Mouse (Mus musculus): Measurements from ENCODE around the gene Vps16. TPM values are rescaled to one million over a fixed set of nuclear protein-coding genes. Genes with fewer than 3 reads are reported as not detected.

The Vps16 gene
- polyA plus RNA-seq, 1 experiment from 2014 or later: 106 TPM

DNA sequence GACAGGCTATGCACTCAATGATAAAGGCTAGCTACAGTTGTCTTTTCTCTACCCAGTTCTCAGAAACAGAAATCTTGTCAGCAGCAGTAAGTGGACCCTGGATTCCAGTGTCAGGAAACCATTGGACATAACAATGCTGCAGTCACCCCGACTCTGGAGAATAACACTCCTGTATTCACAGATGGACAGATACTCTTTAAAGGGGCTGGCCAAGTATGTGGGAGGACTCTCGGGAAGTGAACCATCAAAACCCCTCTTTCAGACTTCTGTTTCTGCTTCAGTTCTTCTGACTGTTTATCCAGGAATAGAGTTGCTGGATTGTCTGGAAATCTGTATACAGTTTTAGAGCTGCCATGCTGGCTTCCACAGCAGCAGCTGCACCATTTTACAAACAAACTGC is 5.7 kb downstream of the Vps16 start:
- H3K4me1 ChIP-seq: peaks cover 6% of the 10 kb centered on the region
- WGBS: 66% methylated on average over 2 of the region's 2 CpGs
- H3K36me3 ChIP-seq: peaks cover 3% of the 10 kb centered on the region; the same call in 1 of the 2 replicates
- no peak overlapping the region for H3K27ac ChIP-seq
- no peak overlapping the region for H3K4me2 ChIP-seq
- H3K9ac ChIP-seq: no peak overlapping the region
- no peak overlapping the region for H3K4me3 ChIP-seq
- ATAC-seq (ENCODE audit: insufficient number of reproducible peaks, low FRiP score, low TSS enrichment, low read depth): no peak
- no peaks in the 10 kb centered on the region for H3K9me3 ChIP-seq
- H3K27me3 ChIP-seq: no peaks in the 10 kb centered on the region

DNA sequence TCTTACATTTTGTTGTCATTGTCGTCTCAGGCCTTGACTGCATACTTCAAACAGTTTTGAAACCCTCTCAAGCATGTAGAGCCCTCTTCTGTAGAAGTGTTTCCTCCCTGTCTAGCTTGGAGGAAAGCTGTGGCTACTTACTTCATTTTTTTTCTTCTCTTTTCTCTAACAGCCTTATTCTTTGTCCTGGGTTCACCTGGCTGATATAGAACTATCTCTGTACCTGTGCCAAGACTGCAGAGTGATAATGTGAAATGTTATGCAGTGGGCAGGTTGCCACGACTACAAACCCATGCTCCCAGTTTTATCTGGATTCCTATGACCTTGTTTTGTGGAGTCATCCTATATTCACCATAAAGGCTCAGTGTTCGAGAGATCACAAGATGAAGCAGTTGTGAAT is 6.3 kb downstream of the Vps16 start:
- no peak for ATAC-seq (ENCODE audit: insufficient number of reproducible peaks, low FRiP score, low TSS enrichment, low read depth)
- H3K9me3 ChIP-seq: no peaks in the 10 kb centered on the region
- H3K36me3 ChIP-seq: peaks cover 3% of the 10 kb centered on the region; the same call in 1 of the 2 replicates
- no peaks in the 10 kb centered on the region for H3K27me3 ChIP-seq
- WGBS: 79% methylated on average over 3 of the region's 3 CpGs
- no peak overlapping the region for H3K4me2 ChIP-seq
- H3K9ac ChIP-seq: no peak overlapping the region
- no peak overlapping the region for H3K4me3 ChIP-seq
- H3K27ac ChIP-seq: no peak overlapping the region
- H3K4me1 ChIP-seq: no peaks in the 10 kb centered on the region; the same call in 1 of the 2 replicates

DNA sequence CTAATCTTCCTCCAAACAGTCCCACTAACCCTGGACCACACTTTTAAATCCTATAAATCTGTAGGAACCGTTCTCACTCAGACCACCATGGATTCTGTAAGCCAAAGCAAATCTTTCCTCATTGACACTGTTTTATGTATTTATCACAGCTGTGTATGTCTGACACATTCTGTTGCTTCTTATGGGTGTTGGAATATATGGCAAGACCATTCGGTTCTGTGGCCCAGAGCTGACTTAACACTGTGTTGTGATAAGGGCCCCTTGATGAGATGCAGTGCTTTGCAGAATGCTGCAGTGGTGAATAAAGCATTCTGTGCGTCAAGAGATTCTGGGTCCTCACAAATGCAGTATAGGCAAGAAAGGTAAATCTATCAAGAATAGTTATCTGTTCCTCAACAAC is 8.0 kb downstream of the Vps16 start:
- no peak for ATAC-seq (ENCODE audit: insufficient number of reproducible peaks, low FRiP score, low TSS enrichment, low read depth)
- Histone ChIP-seq H3K9me3 (no peaks in the 10 kb centered on the region), H3K36me3 (peaks cover 7% of the 10 kb centered on the region; the same call in 1 of the 2 replicates), H3K27ac (no peak overlapping the region), H3K4me3 (no peak overlapping the region), H3K4me1 (no peaks in the 10 kb centered on the region; the same call in 1 of the 2 replicates), H3K9ac (no peak overlapping the region), H3K4me2 (no peak overlapping the region), H3K27me3 (no peaks in the 10 kb centered on the region)
- WGBS: 86% methylated on average over 3 of the region's 3 CpGs

DNA sequence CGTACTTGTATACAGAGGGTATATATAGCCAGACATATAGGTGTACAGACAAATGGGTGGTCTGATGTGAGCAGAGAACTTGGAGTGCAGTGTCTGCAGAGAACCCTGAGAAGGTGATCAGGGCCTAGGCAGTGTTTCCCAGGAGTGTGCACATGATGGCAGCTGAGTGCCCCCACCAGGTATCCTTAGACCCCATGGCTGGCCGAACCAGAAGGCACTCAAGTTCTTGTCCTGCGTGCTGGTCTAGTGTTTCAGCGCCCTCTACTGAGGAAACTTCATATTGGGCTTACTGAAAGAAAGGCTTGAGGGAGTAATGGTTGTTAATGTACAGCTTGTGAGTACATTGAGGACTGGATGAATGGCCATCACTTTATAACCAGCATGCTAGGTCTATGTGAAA is 9.0 kb downstream of the Vps16 start:
- no peak for ATAC-seq (ENCODE audit: insufficient number of reproducible peaks, low FRiP score, low TSS enrichment, low read depth)
- no peaks in the 10 kb centered on the region for H3K4me1 ChIP-seq
- WGBS: 21% methylated on average over 4 of the region's 4 CpGs

DNA sequence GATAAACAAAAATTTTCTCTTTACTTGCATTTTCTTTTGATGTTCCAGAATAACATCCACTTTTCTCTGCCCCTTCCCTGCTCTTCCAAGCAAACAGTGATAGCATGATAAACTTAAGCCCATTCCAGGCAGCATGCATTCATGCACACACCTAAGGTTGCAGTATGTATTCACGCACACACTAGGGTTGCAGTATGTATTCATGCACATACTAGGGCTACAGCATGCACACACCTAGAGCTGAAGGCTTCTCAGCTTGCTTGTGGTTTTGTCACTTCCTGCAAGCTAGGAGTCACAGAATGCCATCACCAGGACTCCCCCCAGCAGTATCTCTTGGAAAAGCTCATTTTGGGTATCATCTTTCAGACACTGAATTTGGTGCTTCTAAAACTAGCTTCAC is 12.6 kb downstream of the Vps16 start:
- H3K4me1 ChIP-seq: no peaks in the 10 kb centered on the region
- no peaks in the 10 kb centered on the region for H3K9me3 ChIP-seq
- H3K27ac ChIP-seq: no peak overlapping the region
- WGBS: 95% methylated on average over 1 of the region's 1 CpGs
- no peak overlapping the region for H3K9ac ChIP-seq
- no peak overlapping the region for H3K4me3 ChIP-seq
- no peaks in the 10 kb centered on the region for H3K27me3 ChIP-seq
- no peak for ATAC-seq (ENCODE audit: insufficient number of reproducible peaks, low FRiP score, low TSS enrichment, low read depth)
- H3K36me3 ChIP-seq: peaks cover 50% of the 10 kb centered on the region
- no peak overlapping the region for H3K4me2 ChIP-seq

More for the DNA sequence above, 9.0 kb downstream of the Vps16 start:
- Histone ChIP-seq H3K4me2 (no peak overlapping the region), H3K36me3 (peaks cover 16% of the 10 kb centered on the region), H3K27me3 (no peaks in the 10 kb centered on the region), H3K9me3 (no peaks in the 10 kb centered on the region), H3K27ac (no peak overlapping the region), H3K4me3 (no peak overlapping the region), H3K9ac (no peak overlapping the region)

DNA sequence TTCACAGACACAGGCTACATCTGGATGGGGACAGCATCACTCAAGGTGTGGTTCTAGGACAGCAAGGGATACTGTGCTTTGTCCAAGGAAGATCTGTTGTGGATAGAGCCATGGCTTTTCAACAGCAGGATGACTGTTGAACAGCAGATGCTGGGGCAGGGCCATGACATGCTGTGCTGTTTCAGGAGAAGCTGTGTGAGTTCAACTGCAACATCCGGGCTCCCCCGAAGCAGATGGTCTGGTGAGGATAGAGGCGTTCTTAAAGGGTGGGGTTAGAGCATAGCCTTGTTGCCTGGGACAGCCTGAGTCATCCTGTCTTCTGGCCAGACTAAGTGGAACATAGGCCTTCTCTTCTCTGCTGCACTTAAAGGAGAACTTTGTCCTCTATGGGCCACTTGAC is 14.7 kb downstream of the Vps16 start:
- no peaks in the 10 kb centered on the region for H3K4me1 ChIP-seq
- 89% methylated on average over 3 of the region's 3 CpGs for WGBS
- H3K27me3 ChIP-seq: no peaks in the 10 kb centered on the region
- no peak overlapping the region for H3K4me2 ChIP-seq
- no peak overlapping the region for H3K27ac ChIP-seq
- no peak for ATAC-seq (ENCODE audit: insufficient number of reproducible peaks, low FRiP score, low TSS enrichment, low read depth)
- H3K36me3 ChIP-seq: peaks cover 70% of the 10 kb centered on the region
- H3K9me3 ChIP-seq: no peaks in the 10 kb centered on the region
- no peak overlapping the region for H3K9ac ChIP-seq
- no peak overlapping the region for H3K4me3 ChIP-seq

DNA sequence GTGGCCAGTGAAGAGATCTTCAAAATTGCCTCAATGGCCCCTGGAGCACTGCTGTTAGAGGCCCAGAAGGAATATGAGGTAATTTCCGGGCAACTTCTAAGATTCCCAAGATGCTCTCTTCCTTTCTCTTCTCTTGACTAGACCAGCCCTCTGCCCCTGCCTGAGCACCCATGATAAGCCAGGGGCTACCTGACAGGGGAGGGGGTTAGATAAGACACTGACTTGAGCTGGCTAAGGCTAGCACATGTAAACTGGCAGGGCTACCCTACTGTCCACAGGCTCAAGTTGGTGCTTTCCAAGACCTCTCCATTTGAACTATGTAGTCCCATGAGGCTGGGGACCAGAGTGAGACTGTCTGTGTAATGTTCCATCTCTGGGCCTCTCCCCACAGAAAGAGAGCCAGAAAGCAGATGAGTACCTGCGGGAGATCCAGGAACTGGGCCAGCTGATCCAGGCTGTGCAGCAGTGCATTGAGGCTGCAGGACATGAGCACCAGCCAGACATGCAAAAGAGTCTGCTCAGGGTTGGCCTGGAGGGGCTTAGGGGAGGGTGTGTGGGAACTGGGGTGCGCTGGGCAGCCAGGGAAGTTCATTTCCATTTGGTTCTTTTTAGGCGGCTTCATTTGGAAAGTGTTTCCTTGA is 15.8 kb downstream of the Vps16 start:
- Histone ChIP-seq H3K4me3 (no peak overlapping the region), H3K9ac (no peak overlapping the region), H3K4me2 (no peak overlapping the region), H3K4me1 (no peaks in the 10 kb centered on the region), H3K9me3 (no peaks in the 10 kb centered on the region), H3K27ac (no peak overlapping the region), H3K27me3 (no peaks in the 10 kb centered on the region), H3K36me3 (peaks cover 77% of the 10 kb centered on the region)
- no peak for ATAC-seq (ENCODE audit: insufficient number of reproducible peaks, low FRiP score, low TSS enrichment, low read depth)
- 84% methylated on average over 4 of the region's 4 CpGs for WGBS

DNA sequence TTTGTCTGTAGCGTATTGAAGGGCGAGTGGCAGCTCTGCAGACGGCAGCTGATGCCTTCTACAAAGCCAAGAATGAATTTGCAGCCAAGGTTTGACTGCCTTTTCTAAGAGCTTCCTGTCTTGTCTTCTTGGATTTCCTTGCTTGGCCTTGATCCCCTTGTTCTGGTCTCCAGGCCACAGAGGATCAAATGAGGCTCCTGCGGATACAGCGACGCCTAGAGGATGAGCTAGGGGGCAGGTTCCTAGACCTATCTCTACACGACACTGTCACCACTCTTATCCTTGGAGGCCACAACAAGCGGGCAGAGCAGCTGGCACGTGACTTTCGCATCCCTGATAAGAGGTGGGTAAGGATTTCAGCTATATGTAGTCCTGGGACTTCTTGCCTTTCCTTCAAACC is 18.0 kb downstream of the Vps16 start:
- no peak overlapping the region for H3K27ac ChIP-seq
- H3K27me3 ChIP-seq: no peaks in the 10 kb centered on the region
- H3K4me1 ChIP-seq: no peaks in the 10 kb centered on the region
- no peak for ATAC-seq (ENCODE audit: insufficient number of reproducible peaks, low FRiP score, low TSS enrichment, low read depth)
- H3K36me3 ChIP-seq: peaks cover 77% of the 10 kb centered on the region
- no peak overlapping the region for H3K4me3 ChIP-seq
- no peak overlapping the region for H3K9ac ChIP-seq
- no peak overlapping the region for H3K4me2 ChIP-seq
- WGBS: 90% methylated on average over 10 of the region's 10 CpGs
- no peaks in the 10 kb centered on the region for H3K9me3 ChIP-seq

DNA sequence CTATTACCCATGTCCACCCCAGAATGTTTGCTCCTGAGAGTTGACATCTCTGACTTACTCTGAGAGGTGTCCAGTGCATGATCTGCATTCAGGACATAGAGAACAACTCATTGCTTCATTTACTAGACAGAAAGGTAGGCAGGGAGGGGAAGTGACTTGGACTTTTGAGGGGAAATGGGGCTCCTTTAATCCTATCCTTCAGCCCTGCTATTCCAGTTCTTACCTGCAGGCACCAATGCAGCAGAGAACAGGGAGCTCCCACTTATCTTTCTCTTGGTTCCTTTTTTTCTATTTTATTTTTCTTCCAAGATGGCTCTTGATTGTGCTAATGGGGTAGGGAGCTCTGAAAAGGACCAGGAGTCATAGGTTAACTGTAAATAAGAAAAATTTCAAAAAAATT is 24.3 kb downstream of the Vps16 start:
- ATAC-seq (ENCODE audit: insufficient number of reproducible peaks, low FRiP score, low TSS enrichment, low read depth): no peak
- H3K4me1 ChIP-seq: peaks cover 24% of the 10 kb centered on the region
- no peak overlapping the region for H3K4me3 ChIP-seq
- no peak overlapping the region for H3K4me2 ChIP-seq
- H3K27me3 ChIP-seq: no peaks in the 10 kb centered on the region; the same call in 1 of the 2 replicates
- H3K9me3 ChIP-seq: no peaks in the 10 kb centered on the region
- no peak overlapping the region for H3K9ac ChIP-seq
- H3K27ac ChIP-seq: no peak overlapping the region
- peaks cover 15% of the 10 kb centered on the region for H3K36me3 ChIP-seq

DNA sequence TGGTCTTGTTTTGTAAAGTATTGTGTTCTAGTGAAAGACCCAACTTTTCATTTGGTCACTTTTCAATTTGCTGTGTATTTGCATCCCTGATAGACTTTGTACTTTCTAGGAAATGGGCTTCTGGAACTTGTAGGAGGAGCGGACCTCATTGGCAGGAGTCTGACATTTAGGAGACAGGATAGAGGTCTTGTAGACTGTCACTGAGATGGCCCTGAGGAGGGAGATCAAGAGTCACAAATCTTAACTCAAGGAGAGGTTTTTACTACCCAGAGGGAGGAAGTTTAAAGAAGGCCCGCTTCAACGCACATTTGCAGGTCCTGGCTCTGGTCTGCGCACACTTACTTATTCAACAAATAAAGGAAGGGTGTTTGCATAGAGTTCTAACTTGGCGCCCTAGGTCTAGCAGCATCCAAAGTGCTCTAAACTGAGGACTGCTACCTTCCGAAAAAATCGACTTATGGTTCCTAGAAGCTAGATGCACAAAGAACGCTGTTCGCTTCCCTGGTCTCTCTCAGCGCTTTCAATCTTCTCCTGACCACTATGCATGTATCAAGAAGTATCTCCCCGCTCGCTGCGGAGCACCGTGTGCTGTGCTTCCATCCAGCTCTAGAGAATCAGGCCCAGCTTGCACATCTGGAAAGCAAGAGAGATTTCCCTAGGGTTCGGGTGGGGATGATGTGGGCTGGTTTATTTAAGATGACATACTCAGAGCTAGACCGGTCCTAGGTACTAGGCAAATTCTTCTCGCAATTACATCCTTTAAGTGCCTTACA is 25.1 kb downstream of the Vps16 start:
- H3K4me2 ChIP-seq: peak overlapping the region; percentile 84
- H3K36me3 ChIP-seq: peaks cover 8% of the 10 kb centered on the region
- no peaks in the 10 kb centered on the region for H3K9me3 ChIP-seq
- 0 out of 2 replicates have a peak, but pooled peaks have one; percentile 8 for ATAC-seq (ENCODE audit: insufficient number of reproducible peaks, low FRiP score, low TSS enrichment, low read depth)
- peak overlapping the region; percentile 91; the same call in 1 of the 2 replicates for H3K27ac ChIP-seq
- H3K4me3 ChIP-seq: peak overlapping the region; percentile 93
- H3K9ac ChIP-seq: peak overlapping the region; percentile 85
- peaks cover 24% of the 10 kb centered on the region for H3K4me1 ChIP-seq
- H3K27me3 ChIP-seq: no peaks in the 10 kb centered on the region; the same call in 1 of the 2 replicates
- WGBS: 6% methylated on average over 17 of the region's 17 CpGs

DNA sequence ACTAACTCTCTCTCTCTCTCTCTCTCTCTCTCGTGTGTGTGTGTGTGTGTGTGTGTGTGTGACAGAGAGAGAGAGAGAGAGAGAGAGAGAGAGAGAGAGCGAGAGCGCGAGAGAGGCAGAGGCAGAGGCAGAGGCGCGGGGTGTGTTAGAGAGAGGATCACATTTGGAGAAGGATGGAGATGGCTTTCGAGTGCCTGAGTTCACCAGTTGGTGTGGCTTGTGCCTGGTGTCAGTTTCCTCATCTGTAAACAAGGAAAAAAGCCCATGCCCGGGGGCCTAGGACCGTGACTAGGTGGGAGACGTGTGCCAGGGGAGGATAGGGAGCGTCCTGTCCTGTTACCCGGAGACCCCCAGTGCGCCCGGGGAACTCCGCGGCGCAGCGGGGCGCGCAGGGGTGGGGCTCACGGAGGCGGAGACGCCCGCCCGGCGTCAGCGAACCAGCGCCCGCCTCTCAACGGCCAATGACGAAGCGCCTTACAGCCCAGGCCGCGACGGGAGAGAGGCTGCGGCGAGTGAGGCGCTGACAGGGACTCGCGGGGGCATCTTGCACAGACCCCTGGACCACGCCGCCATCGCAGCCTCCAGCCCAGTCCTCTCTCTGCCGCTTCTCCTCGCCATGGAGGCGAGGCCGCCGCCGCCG is 25.8 kb downstream of the Vps16 start, which contains the start of gene Ptpra:
Gene Ptpra (plus strand): TSS at position 485 of the 640 bp plus-strand sequence.
- H3K4me3 ChIP-seq: peak within 1 kb of the TSS; percentile 93

DNA sequence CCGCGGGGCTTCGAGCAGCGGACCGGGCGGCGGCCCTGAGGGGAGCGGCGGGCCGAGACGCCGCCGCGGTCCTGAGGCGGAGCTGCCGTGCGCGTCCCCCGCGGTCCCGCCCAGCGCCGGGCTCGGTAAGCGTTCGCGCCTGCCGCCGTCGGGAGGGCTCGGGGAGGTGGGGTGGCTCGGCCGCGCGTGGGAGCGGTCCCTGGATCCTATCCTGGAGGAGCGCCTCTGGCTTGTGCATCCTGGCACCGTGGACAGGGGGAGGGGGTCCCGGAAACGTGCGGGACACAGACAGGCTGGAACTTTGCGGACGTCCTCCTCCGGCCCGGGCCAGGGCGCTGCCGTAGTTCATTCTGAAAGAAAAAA is 26.3 kb downstream of the Vps16 start:
- 0 out of 2 replicates have a peak, but pooled peaks cover 3% of the 10 kb centered on the region for H3K36me3 ChIP-seq
- H3K4me2 ChIP-seq: peak overlapping the region; percentile 84
- peak overlapping the region; percentile 93 for H3K4me3 ChIP-seq
- peak; percentile 78 for ATAC-seq (ENCODE audit: insufficient number of reproducible peaks, low FRiP score, low TSS enrichment, low read depth)
- H3K9me3 ChIP-seq: no peaks in the 10 kb centered on the region
- peak overlapping the region; percentile 85 for H3K9ac ChIP-seq
- peak overlapping the region; percentile 91 for H3K27ac ChIP-seq
- WGBS: under 1% methylated on average over 40 of the region's 47 CpGs
- peaks cover 24% of the 10 kb centered on the region for H3K4me1 ChIP-seq
- no peaks in the 10 kb centered on the region; the same call in 1 of the 2 replicates for H3K27me3 ChIP-seq

More for the DNA sequence above, 25.8 kb downstream of the Vps16 start, which contains the start of gene Ptpra:
- H3K36me3 ChIP-seq: peaks cover 3% of the 10 kb centered on the region; the same call in 1 of the 2 replicates
- H3K9me3 ChIP-seq: no peaks in the 10 kb centered on the region
- H3K27ac ChIP-seq: peak within 1 kb of the TSS; percentile 91
- WGBS: under 1% methylated on average over 43 of the region's 50 CpGs
- peak within 1 kb of the TSS; percentile 85 for H3K9ac ChIP-seq
- peak; percentile 96 for ATAC-seq (ENCODE audit: insufficient number of reproducible peaks, low FRiP score, low TSS enrichment, low read depth)
- peak within 1 kb of the TSS; percentile 84 for H3K4me2 ChIP-seq
- H3K27me3 ChIP-seq: no peaks in the 10 kb centered on the region; the same call in 1 of the 2 replicates
- peaks cover 24% of the 10 kb centered on the region for H3K4me1 ChIP-seq
